Mouse (Mus musculus) heart, embryonic 11.5 days (tissue): ENCODE results near the gene Noxa1. TPM values are rescaled to one million over a fixed set of nuclear protein-coding genes. Genes with fewer than 3 reads are reported as not detected.

ENCODE experiments used
- ATAC-seq: fragments of 200-750 bp; cut with Nextera tagmentation; replicated peaks from 2 replicates; pipeline ENCODE4 v1.8.0; 2017; ENCODE audit warnings: moderate library complexity; ENCODE audit not compliant: insufficient number of reproducible peaks, low FRiP score, low TSS enrichment
- H3K27ac ChIP-seq: fragments of 300-500 bp; sonication (generic); 2 replicates; pipeline ENCODE4 v1.5.1; 2014; ENCODE audit warnings: mild to moderate bottlenecking, low read depth, low read length
- H3K27me3 ChIP-seq: fragments of 300-500 bp; sonication (generic); 2 replicates; pipeline ENCODE4 v1.6.1; 2014; ENCODE audit warnings: mild to moderate bottlenecking, low read length, mixed read lengths; ENCODE audit not compliant: control insufficient read depth, insufficient read depth
- H3K36me3 ChIP-seq: fragments of 300-500 bp; sonication (generic); 2 replicates; pipeline ENCODE4 v1.6.1; 2014; ENCODE audit warnings: mild to moderate bottlenecking, low read length, moderate library complexity, mixed read lengths; ENCODE audit not compliant: control insufficient read depth, insufficient read depth
- H3K4me1 ChIP-seq: fragments of 300-500 bp; sonication (generic); 2 replicates; pipeline ENCODE4 v1.6.1; 2014; ENCODE audit warnings: low read length; ENCODE audit not compliant: control insufficient read depth, insufficient read depth
- H3K4me2 ChIP-seq: fragments of 300-500 bp; sonication (generic); 2 replicates; pipeline ENCODE4 v1.6.1; 2014; ENCODE audit warnings: mild to moderate bottlenecking, moderate library complexity
- H3K4me3 ChIP-seq: fragments of 300-500 bp; sonication (generic); 2 replicates; pipeline ENCODE4 v1.5.1; 2014; ENCODE audit warnings: low read depth, low read length
- H3K9ac ChIP-seq: fragments of 300-500 bp; sonication (generic); 2 replicates; pipeline ENCODE4 v1.6.1; 2014; ENCODE audit warnings: mild to moderate bottlenecking, low read depth, low read length, moderate library complexity
- H3K9me3 ChIP-seq: fragments of 300-500 bp; sonication (generic); replicated peaks from 2 replicates; pipeline ENCODE4 v1.6.1; 2016; ENCODE audit warnings: low read length; ENCODE audit not compliant: control insufficient read depth
- WGBS: fragments of 180-500 bp; shearing (Covaris S2); extraction: QIAGEN DNeasy Blood & Tissue Kit; methylation state at CpG from one replicate; pipeline ENCODE4 v1.1.7; 2014; ENCODE audit not compliant: insufficient replicate concordance; 5-methylcytosine and 5-hydroxymethylcytosine counted together
- polyA plus RNA-seq: library from polyadenylated mRNA; unstranded; fragments of >200 nt; fragmentation: Nextera tagmentation; extraction: Ambion mirVana; gene quantifications from 2 replicates; pipeline ENCODE4 v1.2.1, GENCODE M21; 2014

Gene Noxa1
- polyA plus RNA-seq, 1 experiment from 2014 or later, result 0.10 TPM

- H3K36me3 ChIP-seq, result no peaks in the 10 kb centered on the region
- H3K4me2 ChIP-seq, result no peak overlapping the region
- H3K9me3 ChIP-seq, result no peaks in the 10 kb centered on the region
- no peaks in the 10 kb centered on the region for H3K4me1 ChIP-seq
- H3K4me3 ChIP-seq, result no peak overlapping the region
- WGBS, result 75% methylated on average over 1 of the region's 1 CpGs
- H3K9ac ChIP-seq, result no peak overlapping the region
- no peak for ATAC-seq
- H3K27ac ChIP-seq, result no peak overlapping the region
- H3K27me3 ChIP-seq, result no peaks in the 10 kb centered on the region
Measured at GRCm38 (mm10) chr2:25064285-25064684, 30.7 kb downstream of the Noxa1 start.

- WGBS, result 90% methylated on average over 5 of the region's 5 CpGs
- ATAC-seq, result no peak
- Histone ChIP-seq H3K36me3 (no peaks in the 10 kb centered on the region), H3K27me3 (no peaks in the 10 kb centered on the region), H3K27ac (no peak overlapping the region), H3K4me2 (no peak overlapping the region), H3K4me1 (no peaks in the 10 kb centered on the region), H3K4me3 (no peak overlapping the region), H3K9ac (no peak overlapping the region), H3K9me3 (no peaks in the 10 kb centered on the region)
Measured at GRCm38 (mm10) chr2:25063523-25063922, 31.4 kb downstream of the Noxa1 start.

- Histone ChIP-seq H3K4me2 (no peak overlapping the region), H3K4me3 (no peak overlapping the region), H3K36me3 (no peaks in the 10 kb centered on the region), H3K27ac (no peak overlapping the region), H3K4me1 (peaks cover 8% of the 10 kb centered on the region), H3K9ac (no peak overlapping the region), H3K9me3 (no peaks in the 10 kb centered on the region), H3K27me3 (no peaks in the 10 kb centered on the region)
- 79% methylated on average over 7 of the region's 7 CpGs for WGBS
- ATAC-seq, result no peak
Measured at GRCm38 (mm10) chr2:25058926-25059325, 36.0 kb downstream of the Noxa1 start.

- peak overlapping the region; percentile 77; the same call in 1 of the 2 replicates for H3K9ac ChIP-seq
- 86% methylated on average over 21 of the region's 21 CpGs for WGBS
- H3K27ac ChIP-seq, result no peak overlapping the region
- peaks cover 8% of the 10 kb centered on the region for H3K4me1 ChIP-seq
- peak overlapping the region; percentile 83 for H3K4me2 ChIP-seq
- H3K9me3 ChIP-seq, result no peaks in the 10 kb centered on the region
- ATAC-seq, result no peak
- H3K27me3 ChIP-seq, result no peaks in the 10 kb centered on the region
- H3K4me3 ChIP-seq, result peak overlapping the region; percentile 70; the same call in 1 of the 2 replicates
- no peaks in the 10 kb centered on the region for H3K36me3 ChIP-seq
Measured at GRCm38 (mm10) chr2:25055409-25056155, 39.4 kb downstream of the Noxa1 start.

GRCm38 (mm10) chr2:25055068-25055405 lies 39.9 kb downstream of the Noxa1 start:
- H3K4me2 ChIP-seq, result peak overlapping the region; percentile 83
- ATAC-seq, result no peak
- H3K4me3 ChIP-seq, result peak overlapping the region; percentile 70
- H3K36me3 ChIP-seq, result no peaks in the 10 kb centered on the region
- H3K27ac ChIP-seq, result no peak overlapping the region
- H3K4me1 ChIP-seq, result peaks cover 8% of the 10 kb centered on the region
- no peaks in the 10 kb centered on the region for H3K27me3 ChIP-seq
- WGBS, result 73% methylated on average over 2 of the region's 2 CpGs
- H3K9ac ChIP-seq, result peak overlapping the region; percentile 77
- H3K9me3 ChIP-seq, result no peaks in the 10 kb centered on the region

GRCm38 (mm10) chr2:25054221-25055067 lies 40.5 kb downstream of the Noxa1 start, which contains the start of gene Nsmf:
Gene Nsmf (plus strand): TSS chr2:25054355.
- no peaks in the 10 kb centered on the region for H3K9me3 ChIP-seq
- peak within 1 kb of the TSS; percentile 83 for H3K4me2 ChIP-seq
- 6% methylated on average over 47 of the region's 47 CpGs for WGBS
- H3K4me1 ChIP-seq, result peaks cover 8% of the 10 kb centered on the region
- no peak within 1 kb of the TSS for H3K27ac ChIP-seq
- peak within 1 kb of the TSS; percentile 77 for H3K9ac ChIP-seq
- ATAC-seq, result peak; percentile 87
- H3K27me3 ChIP-seq, result no peaks in the 10 kb centered on the region
- H3K4me3 ChIP-seq, result peak within 1 kb of the TSS; percentile 70
- H3K36me3 ChIP-seq, result no peaks in the 10 kb centered on the region

GRCm38 (mm10) chr2:25053101-25053500 lies 41.8 kb downstream of the Noxa1 start:
- H3K36me3 ChIP-seq, result no peaks in the 10 kb centered on the region
- no peaks in the 10 kb centered on the region for H3K9me3 ChIP-seq
- no peak for ATAC-seq
- no peak overlapping the region for H3K4me3 ChIP-seq
- 81% methylated on average over 6 of the region's 6 CpGs for WGBS
- peaks cover 8% of the 10 kb centered on the region for H3K4me1 ChIP-seq
- H3K9ac ChIP-seq, result no peak overlapping the region
- H3K4me2 ChIP-seq, result no peak overlapping the region
- no peaks in the 10 kb centered on the region for H3K27me3 ChIP-seq
- H3K27ac ChIP-seq, result no peak overlapping the region

GRCm38 (mm10) chr2:25051450-25051849 lies 43.5 kb downstream of the Noxa1 start:
- H3K27me3 ChIP-seq, result no peaks in the 10 kb centered on the region
- H3K4me2 ChIP-seq, result no peak overlapping the region
- 84% methylated on average over 8 of the region's 8 CpGs for WGBS
- H3K36me3 ChIP-seq, result no peaks in the 10 kb centered on the region
- H3K4me3 ChIP-seq, result no peak overlapping the region
- no peak for ATAC-seq
- no peak overlapping the region for H3K9ac ChIP-seq
- H3K4me1 ChIP-seq, result peaks cover 8% of the 10 kb centered on the region
- no peak overlapping the region for H3K27ac ChIP-seq
- no peaks in the 10 kb centered on the region for H3K9me3 ChIP-seq
